Mouse (Mus musculus): ENCODE data around the gene Olfr629.
"Not testable (repeated sequence)": the region's sequence is repeated elsewhere in the genome, so short reads cannot be mapped to it uniquely, and the experiment has no call there.

Gene Olfr629

DNA sequence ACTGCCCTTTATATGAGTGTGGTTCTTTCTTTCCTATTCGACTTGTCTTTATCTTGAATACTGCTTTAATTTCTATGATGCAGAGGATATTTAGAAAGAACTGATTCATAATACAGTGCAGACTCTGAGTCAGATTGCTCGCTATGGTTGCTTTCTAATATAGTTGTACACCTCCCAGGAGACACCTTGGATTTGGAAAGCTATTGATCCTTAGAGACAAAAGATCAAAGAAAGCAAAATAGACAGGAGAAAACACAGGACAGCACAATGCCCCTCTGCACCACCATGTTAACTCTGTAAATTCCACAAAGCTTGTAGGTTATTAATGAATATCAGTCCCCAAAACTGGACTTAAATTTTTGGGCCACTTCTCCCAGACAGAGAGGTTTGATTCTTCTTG lies at the start of gene Olfr629:
TSS of gene Olfr629 (minus strand) at position 101 of the 400 bp plus-strand sequence.
- DNase-seq (ENCODE audit: low spot score), result no peak

DNA sequence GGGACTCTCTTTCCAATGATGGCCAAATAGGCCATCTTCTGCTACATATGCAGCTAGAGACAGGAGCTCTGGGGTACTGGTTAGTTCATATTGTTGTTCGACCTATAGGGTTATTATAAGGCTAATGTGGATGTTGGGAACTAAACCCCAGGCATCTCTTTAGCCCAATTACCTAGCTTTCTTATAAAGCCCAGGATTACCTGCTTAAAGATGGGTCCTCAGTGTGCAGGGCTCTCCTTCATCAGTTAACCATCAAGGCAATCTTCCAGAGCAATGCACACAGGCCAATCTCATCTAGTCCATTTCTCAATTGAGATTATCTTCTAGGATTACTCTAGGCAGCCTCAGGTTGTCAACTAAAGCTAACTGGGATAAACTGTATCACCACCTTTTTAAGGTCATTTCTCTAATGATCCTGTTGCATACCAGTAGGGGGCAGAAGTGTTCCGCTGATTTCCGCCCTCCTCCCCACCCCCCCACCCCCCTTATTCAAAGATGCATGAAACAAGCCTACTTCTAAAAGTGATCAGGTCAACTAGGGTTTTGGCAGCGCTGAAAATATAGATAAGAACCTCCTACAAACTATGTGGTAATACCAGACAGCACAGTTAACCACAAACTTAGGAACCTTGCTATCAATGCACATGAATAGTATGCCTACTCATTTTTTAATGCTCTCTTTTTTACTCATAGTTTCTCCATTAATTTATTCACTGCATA lies 48.1 kb upstream of the Olfr629 start:
- no peak for DNase-seq (ENCODE audit: low spot score)

DNA sequence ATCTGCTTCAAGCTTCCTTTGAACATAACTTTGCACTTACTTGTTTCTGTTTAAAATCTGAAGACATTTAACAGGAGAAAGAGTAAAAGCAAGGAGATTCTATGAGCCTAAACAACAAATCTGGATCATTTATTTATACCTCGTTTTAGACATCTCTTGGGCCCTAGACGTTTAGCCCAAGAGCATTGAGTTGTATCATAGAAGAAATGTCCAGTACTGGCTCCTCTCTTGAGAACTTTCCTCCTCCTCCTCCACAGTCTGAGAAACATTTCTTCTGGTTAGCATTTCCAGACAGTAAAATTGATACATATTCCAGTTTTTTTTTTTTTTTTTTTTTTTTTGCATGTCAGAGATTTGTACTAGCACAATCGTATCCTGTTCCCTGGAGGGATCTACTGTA lies 47.0 kb upstream of the Olfr629 start, which contains the start of gene Olfr67:
TSS of gene Olfr67 (minus strand) at position 101 of the 400 bp plus-strand sequence.
- DNase-seq (ENCODE audit: low spot score), result no peak

DNA sequence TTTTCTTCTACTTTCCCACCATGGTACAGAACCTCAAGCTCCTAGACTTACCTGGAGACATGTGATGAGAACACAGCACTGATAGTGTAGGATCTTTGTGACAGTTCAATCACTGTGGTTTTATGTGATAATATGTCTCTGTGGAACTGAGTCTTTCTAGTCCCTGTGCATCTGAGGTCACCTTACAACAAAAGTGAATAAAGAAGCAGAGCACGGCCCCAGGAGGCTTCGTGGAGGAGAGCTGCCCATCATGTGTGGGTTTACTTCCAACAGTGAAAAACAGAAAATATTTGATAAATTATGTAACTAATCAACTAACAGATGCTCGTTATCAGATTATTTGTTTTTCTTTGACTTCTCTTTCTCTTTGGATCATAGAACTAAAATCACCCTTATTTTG lies 34.9 kb upstream of the Olfr629 start, which contains the start of gene Olfr68:
TSS of gene Olfr68 (minus strand) at position 101 of the 400 bp plus-strand sequence.
- no peak for DNase-seq (ENCODE audit: low spot score)

DNA sequence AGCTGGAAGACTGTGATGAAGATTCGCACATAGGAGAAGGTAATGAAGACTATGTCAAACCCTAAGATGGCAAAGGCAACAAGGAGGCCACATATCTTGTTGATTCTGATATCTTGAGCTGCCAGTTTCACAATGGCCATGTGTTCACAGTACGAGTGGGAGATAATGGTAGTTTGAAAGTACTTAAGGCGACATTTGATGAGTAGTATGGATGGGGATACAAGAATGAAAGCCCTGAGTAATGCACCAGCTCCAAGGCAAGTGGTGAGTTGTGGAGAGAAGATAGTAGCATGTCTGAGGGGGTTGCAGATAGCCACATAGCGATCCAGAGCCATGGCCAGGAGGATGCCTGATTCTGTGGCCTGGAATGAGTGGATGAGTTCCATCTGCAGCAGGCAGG lies 32.9 kb upstream of the Olfr629 start:
- DNase-seq (ENCODE audit: low spot score), result not testable (repeated sequence)

DNA sequence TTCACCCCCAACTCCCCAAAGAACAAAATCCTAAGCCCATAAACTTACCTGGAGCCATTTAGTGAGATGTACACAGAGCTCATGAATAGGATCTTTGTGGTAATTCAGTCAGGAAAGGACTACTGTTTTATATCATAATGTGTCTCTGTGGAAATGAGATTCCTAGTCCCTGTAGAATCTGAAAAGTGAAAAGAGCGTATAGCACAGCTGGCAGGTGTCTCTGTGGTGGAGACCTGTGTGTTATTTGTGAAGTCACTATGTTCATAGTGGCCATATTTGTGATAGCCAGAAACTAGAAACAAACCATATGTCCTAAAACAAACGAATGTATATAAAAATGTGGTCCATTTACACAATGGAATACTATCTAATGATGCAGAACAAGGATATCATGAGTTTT lies 26.8 kb upstream of the Olfr629 start, which contains the start of gene Olfr69:
TSS of gene Olfr69 (minus strand) at position 101 of the 400 bp plus-strand sequence.
- no peak for DNase-seq (ENCODE audit: low spot score)

DNA sequence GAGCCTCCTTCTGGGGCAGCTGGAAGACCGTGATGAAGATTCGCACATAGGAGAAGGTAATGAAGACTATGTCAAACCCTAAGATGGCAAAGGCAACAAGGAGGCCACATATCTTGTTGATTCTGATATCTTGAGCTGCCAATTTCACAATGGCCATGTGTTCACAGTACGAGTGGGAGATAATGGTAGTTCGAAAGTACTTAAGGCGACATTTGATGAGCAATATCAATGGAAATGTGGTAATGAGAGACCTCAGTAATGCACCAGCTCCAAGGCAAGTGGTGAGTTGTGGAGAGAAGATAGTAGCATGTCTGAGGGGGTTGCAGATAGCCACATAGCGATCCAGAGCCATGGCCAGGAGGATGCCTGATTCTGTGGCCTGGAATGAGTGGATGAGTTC lies 22.9 kb upstream of the Olfr629 start:
- DNase-seq (ENCODE audit: low spot score), result not testable (repeated sequence)

DNA sequence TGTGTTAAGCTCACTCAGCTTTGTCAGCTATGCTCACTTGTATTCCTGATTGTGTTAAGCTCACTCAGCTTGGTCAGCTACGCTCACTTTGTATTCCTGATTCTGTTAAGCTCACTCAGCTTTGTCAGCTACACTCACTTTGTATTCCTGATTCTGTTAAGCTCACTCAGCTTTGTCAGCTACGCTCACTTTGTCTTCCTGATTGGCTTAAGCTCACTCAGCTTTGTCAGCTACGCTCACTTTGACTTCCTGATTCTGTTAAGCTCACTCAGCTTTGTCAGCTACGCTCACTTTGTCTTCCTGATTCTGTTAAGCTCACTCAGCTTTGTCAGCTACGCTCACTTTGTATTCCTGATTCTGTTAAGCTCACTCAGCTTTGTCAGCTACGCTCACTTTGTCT lies 17.5 kb upstream of the Olfr629 start:
- DNase-seq (ENCODE audit: low spot score), result not testable (repeated sequence)

DNA sequence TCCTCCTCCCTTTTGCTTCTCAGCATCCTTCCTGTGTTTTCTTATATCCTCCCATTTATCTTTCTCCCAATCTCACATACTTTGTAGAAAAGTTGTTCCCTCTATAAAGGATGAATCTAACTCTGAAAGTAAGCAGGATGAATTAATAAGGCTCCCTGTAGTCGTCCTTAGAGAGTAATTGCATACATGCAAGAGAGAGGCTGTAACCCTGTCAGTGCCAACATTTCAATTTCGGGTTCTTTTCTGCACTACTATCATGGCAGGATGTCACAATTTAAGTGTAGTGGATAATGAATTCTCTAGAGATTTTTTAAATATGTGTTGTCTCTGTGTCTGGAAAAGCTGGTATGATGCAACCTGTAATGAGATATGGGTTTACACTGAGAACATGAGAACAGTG lies 12.5 kb upstream of the Olfr629 start, which contains the start of gene Olfr630:
TSS of gene Olfr630 (minus strand) at position 101 of the 400 bp plus-strand sequence.
- DNase-seq (ENCODE audit: low spot score), result no peak

DNA sequence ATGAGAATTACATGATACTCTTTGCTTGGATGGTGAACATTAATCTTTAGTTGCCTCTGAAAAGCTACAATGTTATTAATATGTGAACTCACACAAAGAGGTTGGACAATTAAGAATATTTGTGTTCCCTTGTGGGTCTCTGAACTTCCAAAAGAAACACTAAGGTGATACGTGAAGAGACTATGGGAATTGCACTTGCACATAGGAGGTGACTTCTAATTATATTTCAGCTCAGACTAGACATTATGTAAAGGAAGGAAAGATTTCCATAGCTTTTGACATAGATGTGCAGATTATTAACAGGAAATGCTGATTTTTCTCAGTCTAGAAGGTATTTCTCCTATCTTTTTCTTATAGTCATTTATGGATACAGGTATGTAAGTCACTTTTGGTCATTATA lies 14.7 kb downstream of the Olfr629 start, which contains the start of gene Olfr628:
TSS of gene Olfr628 (plus strand) at position 301 of the 400 bp plus-strand sequence.
- no peak for DNase-seq (ENCODE audit: low spot score)

DNA sequence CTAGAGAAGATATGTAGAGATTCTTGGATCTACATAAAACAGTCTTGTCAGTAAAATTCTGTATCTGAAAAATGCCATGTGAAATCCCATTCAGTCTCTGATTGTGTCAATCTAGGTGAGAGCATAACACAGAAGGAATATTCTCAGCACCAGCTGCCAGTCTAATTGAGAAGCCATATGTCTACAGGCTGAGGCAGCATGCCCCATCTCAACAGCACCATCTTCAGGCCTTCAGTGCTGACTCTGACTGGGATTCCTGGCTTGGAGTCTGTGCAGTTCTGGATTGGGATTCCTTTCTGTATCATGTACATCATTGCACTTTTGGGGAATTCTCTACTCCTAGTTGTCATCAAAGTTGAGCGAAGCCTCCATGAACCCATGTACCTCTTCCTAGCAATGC lies 28.3 kb downstream of the Olfr629 start:
- DNase-seq (ENCODE audit: low spot score), result not testable (repeated sequence)

DNA sequence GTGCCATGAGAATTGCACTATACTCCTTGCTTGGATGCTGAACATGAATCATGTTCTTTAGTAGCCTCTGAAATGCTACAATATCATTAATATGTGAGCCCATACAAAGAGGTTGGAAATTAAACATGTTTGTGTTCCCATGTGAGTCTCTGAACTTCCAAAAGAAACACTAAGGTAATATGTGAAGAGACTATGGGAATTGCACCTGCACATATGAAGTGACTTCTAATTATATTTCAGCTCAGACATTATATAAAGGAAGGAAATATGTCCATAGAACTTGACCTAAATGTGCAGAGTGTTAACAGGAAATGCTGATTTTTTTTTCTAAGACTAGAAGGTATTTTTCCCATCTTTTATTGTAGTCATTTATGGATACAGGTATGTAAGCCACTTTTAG lies 30.4 kb downstream of the Olfr629 start, which contains the start of gene Olfr243:
TSS of gene Olfr243 (plus strand) at position 301 of the 400 bp plus-strand sequence.
- no peak for DNase-seq (ENCODE audit: low spot score)

DNA sequence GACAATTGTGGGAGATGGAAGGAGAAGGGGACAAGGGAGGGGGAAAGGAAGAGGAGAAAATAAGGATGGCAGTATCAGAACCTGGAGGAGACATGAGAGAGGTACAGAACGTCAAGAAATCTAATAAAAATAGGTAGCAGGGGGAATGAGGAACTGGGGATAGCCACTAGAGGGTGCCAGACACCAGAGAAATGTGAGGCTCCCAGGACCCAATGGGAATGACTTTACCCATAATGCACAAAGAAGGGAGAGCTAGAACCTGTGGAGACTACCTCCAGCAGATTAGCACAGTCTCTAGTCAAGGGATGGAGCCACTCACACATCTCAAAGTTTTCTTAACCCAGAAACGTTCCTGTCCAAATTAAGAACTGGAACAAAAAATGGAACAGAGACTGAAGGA lies 32.7 kb downstream of the Olfr629 start:
- no peak for DNase-seq (ENCODE audit: low spot score)

DNA sequence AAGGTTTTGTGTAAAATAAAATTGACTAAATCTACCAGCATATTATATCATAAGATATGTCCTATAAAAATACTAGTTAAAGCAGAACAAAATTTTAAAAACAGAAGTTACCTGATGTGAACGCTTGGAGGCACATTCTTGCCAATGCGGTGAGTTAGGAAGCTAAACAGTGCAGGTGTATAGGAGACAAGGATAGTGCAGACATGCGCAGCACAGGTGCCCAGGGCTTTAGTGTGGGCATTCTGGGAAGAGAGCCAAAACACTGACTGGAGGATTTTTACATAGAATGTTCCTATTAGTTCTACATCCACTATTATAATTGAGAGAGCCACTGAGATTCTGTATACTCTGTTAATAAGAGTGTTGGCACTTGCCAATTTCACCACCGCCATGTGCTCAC lies 45.3 kb downstream of the Olfr629 start:
- DNase-seq (ENCODE audit: low spot score), result no peak

Data from urinary bladder, postnatal 14 days (tissue).